Mouse (Mus musculus) myocyte (in vitro differentiated cells): ENCODE measurements around the gene Ctsf. TPM values are rescaled to one million over a fixed set of nuclear protein-coding genes. Genes with fewer than 3 reads are reported as not detected.

Experiments used
- H3K27me3 ChIP-seq: one replicate; pipeline ENCODE4 v1.6.1; 2011; ENCODE audit not compliant: control insufficient read depth, insufficient read depth, insufficient read length
- H3K36me3 ChIP-seq: one replicate; pipeline ENCODE4 v1.6.1; 2011; ENCODE audit not compliant: control insufficient read depth, insufficient read depth
- H3K4me2 ChIP-seq: one replicate; pipeline ENCODE4 v1.6.1; 2011; ENCODE audit warnings: low read depth, control low read depth
- H3K4me3 ChIP-seq: one replicate; pipeline ENCODE4 v1.5.1; 2011; ENCODE audit warnings: mild to moderate bottlenecking, control low read depth, moderate library complexity
- H3K79me2 ChIP-seq: one replicate; pipeline ENCODE4 v1.6.1; 2011; ENCODE audit not compliant: control insufficient read depth, insufficient read depth
- H3ac ChIP-seq: one replicate; pipeline ENCODE4 v1.6.1; 2011; ENCODE audit not compliant: control insufficient read depth, insufficient read length
- CEBPB ChIP-seq: IDR thresholded peaks from 2 replicates; pipeline ENCODE4 v1.6.1; 2011; ENCODE audit warnings: mild to moderate bottlenecking, moderate library complexity; ENCODE audit not compliant: poor library complexity, insufficient read depth, severe bottlenecking
- E2F4 ChIP-seq: IDR thresholded peaks from one replicate; pipeline ENCODE4 v1.6.1; 2011; ENCODE audit warnings: mild to moderate bottlenecking, control low read depth, moderate library complexity; ENCODE audit not compliant: insufficient read depth
- MAX ChIP-seq: IDR thresholded peaks from one replicate; pipeline ENCODE4 v1.6.1; 2011; ENCODE audit warnings: low read depth, mild to moderate bottlenecking, control low read depth
- MYOD1 ChIP-seq, 3 experiments: IDR thresholded peaks; one replicate each; pipeline ENCODE4 v1.6.1; 2011; ENCODE audit warnings: control low read depth in 2 of 3, low read depth in 2 of 3, mild to moderate bottlenecking in 2 of 3, moderate library complexity in 1 of 3; ENCODE audit not compliant: insufficient read length in 2 of 3, control insufficient read depth in 1 of 3
- MYOG ChIP-seq, 3 experiments: IDR thresholded peaks; one replicate each; pipeline ENCODE4 v1.6.1; 2011; ENCODE audit warnings: control low read depth in 2 of 3, low read depth in 2 of 3, mild to moderate bottlenecking in 2 of 3; ENCODE audit not compliant: insufficient read length in 2 of 3, control insufficient read depth in 1 of 3, insufficient read depth in 1 of 3
- POLR2A ChIP-seq: IDR thresholded peaks from one replicate; pipeline ENCODE4 v1.6.1; 2011; ENCODE audit warnings: low read depth, mild to moderate bottlenecking, control low read depth, moderate library complexity; ENCODE audit not compliant: insufficient read length
- POLR2AphosphoS2 ChIP-seq: IDR thresholded peaks from one replicate; pipeline ENCODE4 v1.6.1; 2011; ENCODE audit warnings: low read depth, control low read depth; ENCODE audit not compliant: insufficient read length
- REST ChIP-seq: IDR thresholded peaks from one replicate; pipeline ENCODE4 v1.6.1; 2011; ENCODE audit warnings: mild to moderate bottlenecking, control low read depth, moderate library complexity; ENCODE audit not compliant: insufficient read depth, insufficient read length
- SRF ChIP-seq: IDR thresholded peaks from one replicate; pipeline ENCODE4 v1.6.1; 2011; ENCODE audit warnings: low read depth; ENCODE audit not compliant: control insufficient read depth, insufficient read length
- TCF12 ChIP-seq: IDR thresholded peaks from one replicate; pipeline ENCODE4 v1.6.1; 2011; ENCODE audit warnings: mild to moderate bottlenecking, control low read depth; ENCODE audit not compliant: poor library complexity, insufficient read depth, severe bottlenecking
- TCF3 ChIP-seq: IDR thresholded peaks from one replicate; pipeline ENCODE4 v1.6.1; 2011; ENCODE audit warnings: low read depth, control low read depth; ENCODE audit not compliant: insufficient read length
- USF1 ChIP-seq: IDR thresholded peaks from one replicate; pipeline ENCODE4 v1.6.1; 2011; ENCODE audit warnings: low read depth, mild to moderate bottlenecking, control low read depth, moderate library complexity
- polyA plus RNA-seq: library from polyadenylated mRNA; unstranded; fragments of >200 nt; fragmentation: generic; extraction: Trizol; gene quantifications from one replicate; pipeline ENCODE4 v1.2.1, GENCODE M21; 2012; ENCODE audit warnings: missing spikeins

Gene Ctsf
- polyA plus RNA-seq, 1 experiment = 6.6 TPM

DNA sequence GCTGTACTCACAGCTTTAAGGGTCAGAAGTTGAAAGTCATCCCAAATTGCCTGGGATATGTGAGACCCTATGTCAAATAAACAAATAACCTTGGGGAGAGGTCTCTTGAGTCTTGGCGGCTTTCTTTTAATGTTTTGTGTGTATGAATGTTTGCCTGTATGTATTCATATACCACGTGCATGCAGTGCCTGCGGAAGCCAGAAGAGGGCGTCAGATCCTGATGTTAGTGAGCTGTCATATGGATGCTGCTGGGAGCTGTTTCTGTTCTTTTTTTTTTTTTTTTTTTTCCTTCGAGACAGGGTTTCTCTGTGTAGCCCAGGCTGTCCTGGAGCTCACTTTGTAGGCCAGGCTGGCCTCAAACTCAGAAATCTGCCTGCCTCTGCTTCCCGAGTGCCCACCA is 41.9 kb upstream of the Ctsf start:
- no peak overlapping the region for H3ac ChIP-seq
- H3K36me3 ChIP-seq = no peaks in the 10 kb centered on the region
- no peak overlapping the region for H3K4me3 ChIP-seq
- no peak for TF ChIP-seq MYOG (IDR thresholded peaks at IDR 0.05; ENCODE audit: control insufficient read depth in 1 of 3, insufficient read depth in 1 of 3, insufficient read length in 2 of 3, low read depth in 2 of 3)
- TF ChIP-seq CEBPB = no peak
- TF ChIP-seq POLR2A = no peak
- TF ChIP-seq USF1 = no peak
- no peak for TF ChIP-seq E2F4
- TF ChIP-seq POLR2AphosphoS2 = no peak
- TF ChIP-seq MAX = no peak
- no peak for TF ChIP-seq MYOD1 (IDR thresholded peaks at IDR 0.05; ENCODE audit: control insufficient read depth in 1 of 3, insufficient read length in 2 of 3, low read depth in 2 of 3)
- no peak for TF ChIP-seq TCF12
- TF ChIP-seq TCF3 = no peak
- TF ChIP-seq SRF = no peak
- no peak for TF ChIP-seq REST
- H3K27me3 ChIP-seq = no peaks in the 10 kb centered on the region
- H3K79me2 ChIP-seq = peaks cover 32% of the 10 kb centered on the region
- no peak overlapping the region for H3K4me2 ChIP-seq

DNA sequence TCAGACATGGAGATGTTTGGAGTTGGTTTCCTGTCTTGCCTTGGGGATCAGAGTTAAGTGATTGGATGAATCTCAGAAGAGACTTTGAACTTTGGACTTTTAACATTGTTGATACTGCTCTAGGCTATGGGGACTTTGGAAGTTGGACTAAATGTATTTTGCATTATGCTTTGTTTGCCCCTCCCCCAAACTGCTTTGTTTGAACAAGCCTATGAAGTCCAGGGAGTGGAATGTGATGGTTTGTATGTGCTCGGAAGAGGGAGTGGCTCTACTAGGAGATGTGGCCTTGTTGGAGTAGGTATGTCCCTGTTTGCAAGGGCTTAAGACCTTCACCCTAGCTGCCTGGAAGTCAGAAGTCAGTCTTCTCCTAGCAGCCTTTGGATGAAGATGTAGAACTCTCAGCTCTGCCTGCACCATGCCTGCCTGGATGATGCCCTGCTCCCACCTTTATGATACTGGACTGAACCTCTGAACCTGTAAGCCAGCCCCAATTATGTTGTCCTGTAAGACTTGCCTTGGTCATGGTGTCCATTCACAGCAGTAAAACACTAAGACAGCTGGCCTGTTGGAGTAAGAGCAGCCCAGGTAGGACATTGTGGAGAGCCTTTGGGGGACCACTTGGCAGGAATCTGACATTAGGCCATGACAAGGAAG is 37.6 kb upstream of the Ctsf start:
- Histone ChIP-seq H3K79me2 (no peaks in the 10 kb centered on the region), H3K36me3 (no peaks in the 10 kb centered on the region)
- no peak for TF ChIP-seq SRF
- TF ChIP-seq POLR2AphosphoS2 = no peak

DNA sequence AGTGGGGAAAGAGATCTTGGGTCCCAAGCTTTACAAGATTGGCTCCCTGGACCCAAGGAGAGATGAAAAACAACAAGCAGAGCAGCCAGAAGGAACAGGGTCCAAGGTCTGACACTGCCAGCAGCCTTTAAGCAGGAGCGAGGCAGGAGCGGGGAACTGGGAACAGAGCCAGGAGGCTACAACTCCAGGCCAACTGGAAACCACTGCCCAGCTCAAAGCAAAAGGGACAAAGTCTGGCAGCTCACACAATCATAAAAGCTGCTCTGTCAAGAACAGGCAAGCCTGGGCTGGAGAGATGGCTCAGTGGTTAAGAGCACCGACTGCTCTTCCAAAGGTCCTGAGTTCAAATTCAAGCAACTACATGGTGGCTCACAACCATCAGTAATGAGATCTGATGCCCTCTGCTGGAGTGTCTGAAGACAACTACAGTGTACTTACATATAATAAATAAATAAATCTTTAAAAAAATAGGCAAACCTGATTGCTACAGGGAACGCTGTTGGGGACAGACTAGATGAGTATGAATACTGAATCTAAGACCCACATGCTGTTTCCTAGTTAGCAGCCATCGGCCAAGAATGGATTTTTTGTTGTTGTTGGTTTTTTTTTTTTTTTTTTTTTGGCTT is 34.1 kb upstream of the Ctsf start:
- TF ChIP-seq MYOD1 (IDR thresholded peaks at IDR 0.05; ENCODE audit: control insufficient read depth in 1 of 3, insufficient read length in 2 of 3, low read depth in 2 of 3) = no peak
- H3K4me3 ChIP-seq = no peak overlapping the region
- no peaks in the 10 kb centered on the region for H3K27me3 ChIP-seq
- no peak overlapping the region for H3K4me2 ChIP-seq
- H3K36me3 ChIP-seq = peaks cover 3% of the 10 kb centered on the region
- H3ac ChIP-seq = no peak overlapping the region
- no peaks in the 10 kb centered on the region for H3K79me2 ChIP-seq

More for the DNA sequence above, 37.6 kb upstream of the Ctsf start:
- Histone ChIP-seq H3K27me3 (no peaks in the 10 kb centered on the region), H3ac (no peak overlapping the region), H3K4me2 (no peak overlapping the region), H3K4me3 (no peak overlapping the region)

DNA sequence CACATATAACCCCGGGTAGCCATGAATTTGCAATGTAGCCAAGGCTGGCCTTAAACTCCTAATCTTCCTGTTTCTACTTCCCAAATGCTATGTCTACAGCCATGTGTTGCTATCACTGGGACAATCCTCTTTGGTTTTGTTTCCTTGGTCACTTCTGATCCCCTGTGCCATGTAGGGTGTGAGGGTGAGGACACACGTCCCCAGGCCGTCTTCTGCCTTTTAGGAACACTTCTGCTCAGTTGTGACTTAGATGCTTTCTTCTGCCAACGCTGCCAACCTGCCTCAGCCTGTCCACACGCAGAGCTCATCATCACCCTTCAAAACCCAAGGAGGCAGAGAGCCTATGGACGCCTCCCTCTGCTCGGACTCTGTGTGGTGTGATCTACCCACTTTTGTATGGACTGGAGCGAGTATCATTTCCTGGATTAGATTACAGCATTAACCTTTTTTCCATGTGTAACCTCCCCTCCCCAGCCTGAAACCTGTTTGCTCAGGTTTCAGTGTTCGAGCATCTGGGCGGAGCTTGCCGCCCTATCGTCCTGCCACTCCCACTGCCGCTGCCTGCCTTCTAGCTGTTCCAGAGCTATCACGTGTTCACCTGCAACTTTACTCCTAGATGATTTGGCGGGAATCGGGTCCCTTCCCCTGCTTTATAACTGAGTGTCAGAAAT is 26.4 kb upstream of the Ctsf start:
- no peaks in the 10 kb centered on the region for H3K79me2 ChIP-seq
- H3K27me3 ChIP-seq = no peaks in the 10 kb centered on the region
- no peak overlapping the region for H3ac ChIP-seq
- H3K4me2 ChIP-seq = no peak overlapping the region
- H3K36me3 ChIP-seq = peaks cover 7% of the 10 kb centered on the region
- TF ChIP-seq CEBPB (no peak), MYOD1 (IDR thresholded peaks at IDR 0.05; ENCODE audit: control insufficient read depth in 1 of 3, insufficient read length in 2 of 3, low read depth in 2 of 3) (no peak), USF1 (no peak), REST (no peak), TCF3 (no peak), MAX (no peak), TCF12 (no peak), E2F4 (no peak), SRF (no peak), MYOG (IDR thresholded peaks at IDR 0.05; ENCODE audit: control insufficient read depth in 1 of 3, insufficient read depth in 1 of 3, insufficient read length in 2 of 3, low read depth in 2 of 3) (no peak)
- no peak overlapping the region for H3K4me3 ChIP-seq

DNA sequence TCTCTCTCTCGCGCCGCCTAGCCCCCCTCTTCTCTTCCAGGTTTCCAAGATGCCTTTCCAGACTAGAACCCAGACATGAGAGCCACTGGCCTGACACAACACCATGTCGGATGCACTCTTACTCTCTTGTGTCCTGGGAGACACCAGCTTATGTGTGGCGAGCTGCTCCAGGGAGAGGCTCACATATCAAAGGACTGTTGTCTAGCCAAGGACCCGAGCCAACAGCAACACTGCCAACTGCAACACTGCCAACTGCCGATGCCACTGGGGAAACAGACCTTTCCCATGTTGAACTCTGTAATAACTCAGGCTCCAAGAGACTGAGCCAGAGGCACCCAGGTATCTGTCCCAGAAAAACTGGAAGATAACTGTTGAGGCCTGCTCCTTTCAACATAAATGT is 25.8 kb upstream of the Ctsf start:
- Histone ChIP-seq H3K4me2 (no peak overlapping the region), H3K36me3 (peaks cover 7% of the 10 kb centered on the region), H3K4me3 (no peak overlapping the region), H3ac (no peak overlapping the region), H3K79me2 (no peaks in the 10 kb centered on the region), H3K27me3 (no peaks in the 10 kb centered on the region)
- no peak for TF ChIP-seq MYOD1 (IDR thresholded peaks at IDR 0.05; ENCODE audit: control insufficient read depth in 1 of 3, insufficient read length in 2 of 3, low read depth in 2 of 3)
- TF ChIP-seq MAX = no peak
- no peak for TF ChIP-seq POLR2AphosphoS2
- no peak for TF ChIP-seq REST
- TF ChIP-seq USF1 = no peak
- no peak for TF ChIP-seq E2F4
